Mouse (Mus musculus) erythroblast, embryonic 14.5 days (primary cell): ENCODE measurements around the gene Mpc2. TPM values are rescaled to one million over a fixed set of nuclear protein-coding genes. Genes with fewer than 3 reads are reported as not detected.

Experiments used
- H3K27me3 ChIP-seq: 2 replicates; pipeline ENCODE4 v1.6.1; 2012; ENCODE audit warnings: inconsistent platforms; ENCODE audit not compliant: control insufficient read depth
- H3K36me3 ChIP-seq: 2 replicates; pipeline ENCODE4 v1.6.1; 2012; ENCODE audit warnings: mild to moderate bottlenecking, inconsistent platforms; ENCODE audit not compliant: control insufficient read depth
- H3K4me1 ChIP-seq: 2 replicates; pipeline ENCODE4 v1.6.1; 2012; ENCODE audit warnings: inconsistent platforms; ENCODE audit not compliant: control insufficient read depth
- H3K4me3 ChIP-seq: replicated peaks from 2 replicates; pipeline ENCODE3; 2012; ENCODE audit warnings: moderate library complexity, mild to moderate bottlenecking, inconsistent platforms
- H3K9me3 ChIP-seq: 2 replicates; pipeline ENCODE4 v1.6.1; 2012; ENCODE audit warnings: low read length, inconsistent platforms, mixed read lengths; ENCODE audit not compliant: control insufficient read depth
- GATA1 ChIP-seq: IDR thresholded peaks from 2 replicates; pipeline ENCODE4 v1.6.1; 2012; ENCODE audit warnings: low read length, inconsistent platforms, mixed read lengths
- TAL1 ChIP-seq: IDR thresholded peaks from 3 replicates; pipeline ENCODE4 v1.6.1; 2012; ENCODE audit warnings: low read length, inconsistent platforms, mixed read lengths
- polyA plus RNA-seq: library from polyadenylated mRNA; stranded (reverse); fragments of >175 nt; gene quantifications from 2 replicates; pipeline ENCODE4 v1.2.3, GENCODE M21; 2012

Mpc2 gene
- polyA plus RNA-seq, 1 experiment, result 45.7 TPM

DNA sequence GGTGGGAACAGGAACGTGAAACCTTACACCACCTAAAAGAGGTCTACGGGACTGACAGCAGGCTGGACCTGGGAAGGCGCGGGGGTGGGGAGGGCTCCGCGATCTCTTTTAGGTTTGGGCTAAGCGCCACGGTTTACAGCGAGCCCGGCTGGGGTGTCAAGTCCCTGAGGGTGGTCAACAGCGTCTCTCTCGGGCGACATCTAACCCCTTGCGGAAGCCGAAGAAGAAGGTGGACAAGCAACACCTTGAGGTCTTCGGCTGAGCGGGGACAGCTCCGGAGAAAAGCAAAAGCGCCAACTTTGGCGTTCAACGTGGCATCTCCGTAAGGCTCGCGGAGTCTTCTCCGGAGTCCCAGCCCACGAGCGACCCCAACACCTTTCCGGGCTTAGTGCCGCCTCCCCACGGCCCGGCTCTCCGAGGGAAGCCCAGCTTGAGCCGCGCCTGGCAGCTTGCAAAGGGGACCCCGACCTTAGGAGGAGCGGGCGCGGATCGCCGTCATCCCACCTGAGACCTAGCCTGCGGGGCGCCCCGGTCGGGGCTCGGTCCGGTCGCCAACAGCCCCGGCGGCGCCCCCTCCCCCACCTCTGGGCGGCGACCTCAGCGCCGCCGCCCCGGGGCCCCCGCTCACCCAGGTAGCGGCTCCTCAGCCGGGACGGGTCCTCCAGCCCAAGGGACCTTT is 795 bp upstream of the Mpc2 start:
- Histone ChIP-seq H3K4me3 (peak overlapping the region; percentile 89), H3K4me1 (peaks cover 41% of the 10 kb centered on the region), H3K36me3 (peaks cover 10% of the 10 kb centered on the region), H3K27me3 (no peaks in the 10 kb centered on the region), H3K9me3 (no peaks in the 10 kb centered on the region)
- TF ChIP-seq TAL1 (no peak), GATA1 (no peak)

DNA sequence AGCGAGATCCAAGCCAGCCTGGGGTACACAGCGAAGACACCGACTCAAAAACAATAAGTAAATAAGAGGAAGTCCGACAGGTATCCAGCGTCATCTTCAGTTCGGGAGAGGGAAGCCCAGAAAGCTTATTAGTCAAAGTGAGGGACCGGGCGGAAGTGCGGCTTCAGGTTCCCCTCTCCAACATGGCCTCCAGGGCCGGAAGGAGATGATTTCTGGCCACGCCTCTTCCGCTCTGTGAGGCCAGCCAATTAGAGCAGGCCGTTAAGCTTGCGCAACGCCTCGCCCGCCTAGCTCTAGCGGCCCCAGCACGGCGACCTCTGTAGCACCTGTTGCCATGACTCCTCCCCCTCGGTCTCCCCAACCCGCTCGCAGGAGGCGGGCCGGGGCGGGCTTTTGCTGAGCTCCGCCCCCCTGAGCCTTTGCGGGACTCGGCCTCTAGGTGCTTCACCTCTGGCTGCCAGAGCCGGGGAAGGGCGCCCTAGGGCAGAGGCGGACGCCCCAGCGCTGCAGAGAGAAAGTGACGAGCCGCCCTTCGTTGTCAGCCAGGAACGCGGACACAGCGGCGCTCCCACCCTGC is 452 bp downstream of the Mpc2 start:
- peak overlapping the region; percentile 89 for H3K4me3 ChIP-seq
- TF ChIP-seq TAL1 (no peak), GATA1 (no peak)

GRCm38 (mm10) chr1:165461681-165462080 is 1.2 kb downstream of the Mpc2 start:
- Histone ChIP-seq H3K9me3 (no peaks in the 10 kb centered on the region), H3K36me3 (peaks cover 3% of the 10 kb centered on the region), H3K4me3 (peak overlapping the region; percentile 89), H3K4me1 (peaks cover 41% of the 10 kb centered on the region), H3K27me3 (no peaks in the 10 kb centered on the region)
- TF ChIP-seq GATA1, result no peak
- TF ChIP-seq TAL1, result no peak

More for the DNA sequence above, 452 bp downstream of the Mpc2 start:
- H3K36me3 ChIP-seq, result peaks cover 4% of the 10 kb centered on the region
- H3K4me1 ChIP-seq, result peaks cover 42% of the 10 kb centered on the region
- H3K9me3 ChIP-seq, result no peaks in the 10 kb centered on the region
- H3K27me3 ChIP-seq, result no peaks in the 10 kb centered on the region

DNA sequence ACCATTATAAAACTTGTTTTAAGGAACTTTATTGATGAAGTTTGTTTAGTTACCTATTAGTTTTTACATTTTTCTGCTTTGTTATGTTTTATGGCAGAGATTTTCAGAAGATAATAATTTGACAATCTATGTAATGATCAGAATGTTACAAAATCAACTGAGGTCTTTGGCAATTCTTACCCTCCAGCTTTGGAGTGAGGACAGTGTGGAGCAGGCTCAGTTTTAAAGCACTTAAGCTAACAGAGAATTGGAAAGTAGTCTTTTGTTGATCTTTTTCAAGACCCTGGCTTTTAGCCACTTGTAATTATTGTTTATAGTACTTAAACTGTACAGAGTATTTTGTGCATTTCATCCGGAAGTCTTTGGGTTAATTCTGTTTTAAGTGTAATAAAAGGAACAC is 2.4 kb downstream of the Mpc2 start:
- Histone ChIP-seq H3K36me3 (no peaks in the 10 kb centered on the region), H3K4me1 (peaks cover 31% of the 10 kb centered on the region), H3K9me3 (no peaks in the 10 kb centered on the region), H3K27me3 (no peaks in the 10 kb centered on the region), H3K4me3 (peak overlapping the region; percentile 89)
- TF ChIP-seq GATA1 (no peak), TAL1 (no peak)

GRCm38 (mm10) chr1:165464574-165464973 is 4.1 kb downstream of the Mpc2 start:
- no peak for TF ChIP-seq GATA1
- TF ChIP-seq TAL1, result no peak
- H3K4me3 ChIP-seq, result no peak overlapping the region
- no peaks in the 10 kb centered on the region for H3K27me3 ChIP-seq

GRCm38 (mm10) chr1:165468971-165469370 is 8.5 kb downstream of the Mpc2 start:
- Histone ChIP-seq H3K36me3 (peaks cover 2% of the 10 kb centered on the region), H3K9me3 (no peaks in the 10 kb centered on the region), H3K27me3 (no peaks in the 10 kb centered on the region), H3K4me3 (no peak overlapping the region), H3K4me1 (peaks cover 7% of the 10 kb centered on the region)
- TF ChIP-seq GATA1, result no peak
- no peak for TF ChIP-seq TAL1

More at GRCm38 (mm10) chr1:165464574-165464973, 4.1 kb downstream of the Mpc2 start:
- Histone ChIP-seq H3K4me1 (peaks cover 25% of the 10 kb centered on the region), H3K36me3 (peaks cover 2% of the 10 kb centered on the region; the same call in 1 of the 2 replicates), H3K9me3 (no peaks in the 10 kb centered on the region)

GRCm38 (mm10) chr1:165469717-165470116 is 9.3 kb downstream of the Mpc2 start:
- Histone ChIP-seq H3K36me3 (peaks cover 2% of the 10 kb centered on the region), H3K27me3 (no peaks in the 10 kb centered on the region), H3K4me1 (peaks cover 7% of the 10 kb centered on the region), H3K9me3 (no peaks in the 10 kb centered on the region), H3K4me3 (no peak overlapping the region)
- TF ChIP-seq GATA1 (no peak), TAL1 (no peak)

- Histone ChIP-seq H3K36me3 (peaks cover 5% of the 10 kb centered on the region), H3K27me3 (no peaks in the 10 kb centered on the region), H3K4me1 (peaks cover 4% of the 10 kb centered on the region), H3K9me3 (no peaks in the 10 kb centered on the region), H3K4me3 (no peak overlapping the region)
- TF ChIP-seq TAL1, result no peak
Measured at GRCm38 (mm10) chr1:165471490-165471889, 11.1 kb downstream of the Mpc2 start.

DNA sequence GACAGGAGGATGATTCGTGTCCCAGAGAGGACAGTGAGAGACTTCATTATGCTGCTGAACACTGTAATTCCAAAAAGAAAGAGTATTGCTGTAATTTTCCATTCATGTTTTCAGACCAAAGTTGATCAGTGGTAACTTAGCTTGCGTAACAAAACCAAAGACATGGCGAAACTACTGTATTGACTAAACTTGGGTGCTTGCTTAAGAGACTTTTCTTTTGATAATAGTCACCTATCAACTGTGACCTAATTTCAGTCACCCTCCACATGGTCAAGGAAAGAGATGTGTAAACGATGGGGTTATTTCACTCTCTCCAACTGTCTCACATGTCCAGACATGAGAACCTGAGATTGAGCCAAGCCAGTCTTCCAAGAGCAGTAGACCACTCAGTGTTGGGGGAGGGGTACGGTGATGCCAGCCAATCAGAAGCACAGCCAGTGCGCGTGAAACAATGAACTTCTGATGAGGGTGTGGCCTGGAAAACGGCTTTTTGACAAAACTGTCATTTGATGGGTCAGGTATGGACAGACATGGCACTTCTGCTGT is 24.3 kb downstream of the Mpc2 start, which contains the start of gene Adcy10:
TSS of gene Adcy10 (plus strand) at position 496 of the 546 bp plus-strand sequence.
- no peaks in the 10 kb centered on the region for H3K27me3 ChIP-seq
- no peaks in the 10 kb centered on the region for H3K9me3 ChIP-seq
- TF ChIP-seq GATA1, result no peak
- TF ChIP-seq TAL1, result no peak
- peaks cover 29% of the 10 kb centered on the region for H3K36me3 ChIP-seq
- H3K4me3 ChIP-seq, result no peak within 1 kb of the TSS
- no peaks in the 10 kb centered on the region for H3K4me1 ChIP-seq
